Mouse (Mus musculus) urinary bladder, adult 18-20 months (tissue): Measurements from ENCODE around the gene Dscam.

ENCODE experiments used
- DNase-seq, 2 experiments: peaks; one replicate each; pipeline ENCODE4 v3.0.0; 2022; ENCODE audit warnings: low spot score in 2 of 2, mixed read lengths in 2 of 2

Dscam gene

GRCm38 (mm10) chr16:96567428-96567827, 603.1 kb downstream of the Dscam start:
- DNase-seq: no peak

GRCm38 (mm10) chr16:96563350-96564257, 606.9 kb downstream of the Dscam start:
- DNase-seq: no peak

DNA sequence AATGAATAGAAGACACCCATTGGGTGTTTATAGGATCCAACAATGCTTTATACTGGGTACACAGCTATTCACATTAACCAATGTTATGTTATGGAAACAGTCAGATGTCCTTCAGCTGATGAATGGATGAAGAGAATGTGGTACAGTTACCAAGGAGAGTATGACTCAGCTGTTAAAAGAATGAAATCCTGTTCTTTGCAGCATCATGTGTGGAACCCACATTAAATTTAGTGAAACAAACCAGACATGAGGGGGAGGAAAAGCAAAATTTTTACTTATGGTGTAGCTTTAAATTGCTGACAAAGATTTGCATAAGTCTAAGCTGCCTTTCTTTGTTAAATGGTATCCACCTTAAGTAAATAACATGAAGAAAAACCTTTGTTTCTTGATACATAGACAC, 610.8 kb downstream of the Dscam start:
- no peak for DNase-seq

GRCm38 (mm10) chr16:96558341-96558740, 612.2 kb downstream of the Dscam start:
- no peak for DNase-seq

GRCm38 (mm10) chr16:96556621-96557020, 613.9 kb downstream of the Dscam start:
- DNase-seq: no peak

DNA sequence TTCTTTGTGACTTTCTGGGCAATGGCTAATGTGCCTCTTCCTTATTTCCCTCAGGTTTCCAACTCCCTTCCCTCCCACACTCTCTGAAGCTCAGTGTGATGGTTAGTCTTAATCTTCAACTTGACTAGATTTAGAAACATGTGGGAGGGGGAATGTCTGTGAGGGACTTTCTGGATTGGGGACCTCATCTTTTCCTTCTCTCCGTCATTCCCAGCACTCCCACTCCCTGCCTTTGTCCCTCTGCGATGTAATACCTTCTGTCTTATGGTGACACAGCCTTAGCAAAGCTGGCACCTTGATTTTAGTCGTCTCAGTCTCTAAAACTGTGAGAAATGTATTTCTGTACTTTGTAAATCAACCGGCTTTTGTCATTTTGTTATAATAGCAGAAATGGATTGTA, 615.1 kb downstream of the Dscam start:
- no peak for DNase-seq

DNA sequence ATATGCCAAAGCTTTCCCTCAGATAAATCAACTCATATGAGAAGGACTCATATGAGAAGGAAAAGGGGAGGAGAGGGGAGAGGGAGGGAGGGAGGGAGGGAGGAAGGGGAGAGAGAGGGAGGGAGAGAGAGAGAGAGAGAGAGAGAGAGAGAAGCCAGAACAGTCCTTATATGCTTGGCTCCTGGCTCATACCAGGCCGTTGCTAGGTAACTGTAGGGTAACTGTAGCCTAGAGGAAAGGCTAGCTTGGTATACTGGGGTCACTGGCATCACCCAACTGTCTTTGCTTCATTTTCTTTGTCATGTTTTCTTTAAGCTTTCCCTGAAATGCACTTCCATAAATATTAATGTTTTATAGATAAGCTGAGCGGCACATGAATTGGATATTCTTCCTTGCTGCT, 617.9 kb downstream of the Dscam start:
- no peak for DNase-seq

- DNase-seq: no peak
Observed at GRCm38 (mm10) chr16:96541056-96541455, 629.5 kb downstream of the Dscam start.
